In the genomic region with DNA sequence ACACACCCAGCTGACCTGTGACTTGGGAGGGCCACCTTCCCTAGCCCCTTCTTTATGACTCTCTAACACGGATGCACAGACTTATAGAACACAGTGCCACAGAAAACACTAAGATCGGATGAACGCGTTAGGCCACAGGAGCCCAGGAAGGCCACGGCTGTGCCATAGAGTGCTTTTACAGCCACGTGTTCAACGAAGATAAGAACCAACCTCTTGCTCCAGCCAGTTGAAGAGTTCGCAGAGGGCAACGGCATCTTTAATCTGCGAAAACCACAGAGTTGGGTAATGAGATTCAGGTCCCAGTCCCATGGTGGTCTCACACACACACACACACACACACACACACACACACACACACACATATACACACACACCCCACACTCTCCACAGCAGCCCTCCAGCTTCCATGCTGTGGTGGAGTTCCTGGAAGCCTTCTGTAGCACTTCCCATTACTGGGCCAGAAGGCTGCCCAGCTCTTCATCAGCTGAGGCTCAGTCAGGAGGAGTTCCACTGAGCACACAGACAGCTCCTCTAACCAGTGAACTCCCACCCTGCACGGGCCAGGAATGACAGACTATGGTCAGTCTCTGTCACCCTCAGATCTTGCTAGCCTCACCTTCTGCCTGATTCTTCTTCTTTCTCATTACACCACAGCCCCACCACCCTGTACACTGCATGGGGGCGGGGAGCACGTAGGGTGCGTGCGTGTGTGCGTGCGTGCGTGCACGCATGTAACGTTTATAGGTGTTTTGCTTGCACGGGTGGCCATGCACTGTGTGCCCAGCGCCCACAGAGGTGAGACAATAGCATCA, we compare ENCODE assay signal across 18 mouse cellular contexts. TPM values are rescaled to one million over a fixed set of nuclear protein-coding genes. Genes with fewer than 3 reads are reported as not detected.
DNase-seq lines count a peak whose midpoint lies in the region; ATAC-seq and TF ChIP-seq lines count a peak whose summit lies in the region.
"Had no signal": no experiment of that assay in that cellular context is flagged by ENCODE, and none has a peak within 500 bp of the region (broad histone marks: within the 10 kb centered on the region; RNA-seq: fewer than 3 reads in every experiment).

No protein-coding gene starts in this region.

- DNase-seq in heart, adult 2 months: no peak
- DNase-seq in c-Kit-positive CD71-positive TER-119-positive erythroid progenitor cells, embryonic 14.5 days (ENCODE audit: low spot score): peak; percentile 69
- DNase-seq in liver, embryonic 11.5 days (ENCODE audit: low spot score): no peak
- DNase-seq in thymus, adult 2 months: no peak
- DNase-seq in thymus, postnatal 0 days (ENCODE audit: low spot score): no peak
- no peak for DNase-seq in right cerebral cortex, postnatal 10 days (ENCODE audit: low spot score in 2 of 2)
- DNase-seq: adrenal gland, postnatal 36 days; cerebellum, postnatal 10 days; embryo, embryonic 11 days; gastrocnemius, postnatal 10 days; kidney, adult 8-10 months; lung, adult 2 months; lung, postnatal 36 days; right cerebral cortex, adult 18-20 months had no signal

- TF ChIP-seq CTCF in heart, adult 2 months (IDR thresholded peaks at IDR 0.05): no peak
- TF ChIP-seq CTCF in thymus, adult 2 months (IDR thresholded peaks at IDR 0.05; ENCODE audit: borderline replicate concordance, control insufficient read depth, extremely low read depth, insufficient read depth, low read length, poor library complexity): no peak

- intact Hi-C loops in heart, adult 2 months (cut with DNase I): no loop called here

- H3K36me3 ChIP-seq in heart, embryonic 15.5 days: peaks cover 82% of the 10 kb centered on the region
- H3K36me3 ChIP-seq in heart, adult 2 months (ENCODE audit: control insufficient read depth, insufficient read depth, low read length): no peaks in the 10 kb centered on the region
- H3K36me3 ChIP-seq in liver, embryonic 11.5 days (ENCODE audit: control insufficient read depth, insufficient read depth, low read length): peaks cover 54% of the 10 kb centered on the region
- H3K36me3 ChIP-seq in thymus, adult 2 months (ENCODE audit: control insufficient read depth, insufficient read depth, low read length): peaks cover 18% of the 10 kb centered on the region

- H3K9me3 ChIP-seq in heart, embryonic 15.5 days (replicated peaks): no peaks in the 10 kb centered on the region
- no peaks in the 10 kb centered on the region for H3K9me3 ChIP-seq in liver, embryonic 11.5 days (ENCODE audit: control insufficient read depth, low read length)
- H3K9me3 ChIP-seq: neural tube, embryonic 12.5 days had no signal

- H3K27me3 ChIP-seq in heart, embryonic 15.5 days: no peaks in the 10 kb centered on the region
- no peaks in the 10 kb centered on the region for H3K27me3 ChIP-seq in heart, adult 2 months (ENCODE audit: control insufficient read depth, insufficient read depth, low read length)
- H3K27me3 ChIP-seq in liver, embryonic 11.5 days (replicated peaks; ENCODE audit: control insufficient read depth, insufficient read depth, low read length): no peaks in the 10 kb centered on the region
- no peaks in the 10 kb centered on the region for H3K27me3 ChIP-seq in thymus, adult 2 months (ENCODE audit: control insufficient read depth, insufficient read depth, low read length)
- H3K27me3 ChIP-seq: neural tube, embryonic 12.5 days had no signal

- ATAC-seq in heart, embryonic 15.5 days (replicated peaks; ENCODE audit: insufficient number of reproducible peaks, insufficient read depth, low FRiP score, low read depth): no peak
- ATAC-seq in liver, embryonic 11.5 days (replicated peaks; ENCODE audit: low FRiP score): peak; percentile 84
- ATAC-seq in megakaryocyte, adult 5-6 weeks (ENCODE audit: poor library complexity, severe bottlenecking): peak; percentile 47; the same call in 1 of the 2 replicates

- TF ChIP-seq EP300 in heart, adult 2 months (IDR thresholded peaks at IDR 0.05; ENCODE audit: insufficient read depth, low read depth, low read length): no peak

- H3K79me2 ChIP-seq in heart, adult 2 months (replicated peaks; ENCODE audit: control insufficient read depth, insufficient read depth, low read length): no peaks in the 10 kb centered on the region

- no peak overlapping the region for H3K4me2 ChIP-seq in heart, embryonic 15.5 days
- H3K4me2 ChIP-seq in liver, embryonic 11.5 days: 0 out of 2 replicates have a peak overlapping the region, but pooled peaks have one; percentile 18
- H3K4me2 ChIP-seq: midbrain, embryonic 11.5 days; neural tube, embryonic 12.5 days had no signal

- TF ChIP-seq POLR2A in heart, adult 2 months (IDR thresholded peaks at IDR 0.05; ENCODE audit: insufficient read depth, low read depth, low read length): no peak
- no peak for TF ChIP-seq POLR2A in thymus, adult 2 months (IDR thresholded peaks at IDR 0.05; ENCODE audit: control insufficient read depth, extremely low read depth, insufficient read depth, low read length, poor library complexity)

- H3K4me3 ChIP-seq in heart, embryonic 15.5 days: no peak overlapping the region
- no peak overlapping the region for H3K4me3 ChIP-seq in heart, adult 2 months
- no peak overlapping the region for H3K4me3 ChIP-seq in liver, embryonic 11.5 days (ENCODE audit: low read depth, low read length)
- H3K4me3 ChIP-seq in thymus, adult 2 months (ENCODE audit: control insufficient read depth, insufficient read depth, low read length): no peak overlapping the region
- H3K4me3 ChIP-seq: neural tube, embryonic 12.5 days had no signal

- 88% methylated on average over 22 of the region's 22 CpGs for WGBS in heart, embryonic 15.5 days
- 85% methylated on average over 22 of the region's 22 CpGs for WGBS in heart, adult 2 months
- WGBS in liver, embryonic 11.5 days: 70% methylated on average over 22 of the region's 22 CpGs
- 89% methylated on average over 22 of the region's 22 CpGs for WGBS in thymus, adult 2 months

- peaks cover 29% of the 10 kb centered on the region for H3K4me1 ChIP-seq in heart, embryonic 15.5 days (replicated peaks)
- H3K4me1 ChIP-seq in heart, adult 2 months (ENCODE audit: control insufficient read depth, insufficient read depth, low read length): no peaks in the 10 kb centered on the region
- H3K4me1 ChIP-seq in liver, embryonic 11.5 days (replicated peaks; ENCODE audit: control insufficient read depth, insufficient read depth, low read length): peaks cover 24% of the 10 kb centered on the region
- no peaks in the 10 kb centered on the region for H3K4me1 ChIP-seq in thymus, adult 2 months (replicated peaks; ENCODE audit: control insufficient read depth, insufficient read depth, low read length)
- H3K4me1 ChIP-seq: neural tube, embryonic 12.5 days had no signal

- peak overlapping the region; percentile 33; the same call in 1 of the 2 replicates for H3K27ac ChIP-seq in heart, embryonic 15.5 days
- H3K27ac ChIP-seq in heart, adult 2 months: no peak overlapping the region
- H3K27ac ChIP-seq in liver, embryonic 11.5 days (ENCODE audit: low read depth, low read length): peak overlapping the region; percentile 73
- no peak overlapping the region for H3K27ac ChIP-seq in thymus, adult 2 months (ENCODE audit: control insufficient read depth, insufficient read depth, low read length)
- H3K27ac ChIP-seq: neural tube, embryonic 12.5 days had no signal

- no peak overlapping the region for H3K9ac ChIP-seq in heart, embryonic 15.5 days
- H3K9ac ChIP-seq in heart, adult 2 months (ENCODE audit: low read depth, low read length): no peak overlapping the region
- H3K9ac ChIP-seq in liver, embryonic 11.5 days (ENCODE audit: low read depth, low read length): peak overlapping the region; percentile 20; the same call in 1 of the 2 replicates
- H3K9ac ChIP-seq: neural tube, embryonic 12.5 days had no signal

RNA-seq across cellular contexts. Expression of gene Xpnpep1, which starts 36.3 kb away (rescaled TPM):
- 128 and 135 TPM in 2 replicates for polyA plus RNA-seq in heart, embryonic 15.5 days (2015; fragmentation: Nextera tagmentation; extraction: Ambion mirVana)
- 10 to 100 TPM; 59.8 to 70.1 TPM for total RNA-seq in heart, adult 2 months (2021)
- 49.8 and 71.9 TPM in 2 replicates for polyA plus RNA-seq in heart, adult 2 months (2012; rRNA removed)
- 180 and 196 TPM in 2 replicates for polyA plus RNA-seq in liver, embryonic 11.5 days (2014; fragmentation: Nextera tagmentation; extraction: Ambion mirVana)
- 46.3 and 52.5 TPM in 2 replicates for total RNA-seq in megakaryocyte, adult 5-6 weeks (2015)
- total RNA-seq in megakaryocyte, adult 5-6 weeks (2017): 57.8 and 60.2 TPM in 2 replicates
- 49.6 and 55.6 TPM in 2 replicates for polyA plus RNA-seq in thymus, adult 2 months (2012; rRNA removed)
- 79.6 and 81.6 TPM in 2 replicates for polyA plus RNA-seq in thymus, postnatal 0 days (2015; fragmentation: Nextera tagmentation; extraction: Ambion mirVana)

Comparison
In these comparisons a context has a peak if more than half of its experiments do, and no peak if none do; other contexts are left out.
1. H3K27ac ChIP-seq: peak in heart, embryonic 15.5 days (single experiment) and liver, embryonic 11.5 days (single experiment); none in heart, adult 2 months (single experiment) and thymus, adult 2 months (single experiment).